Mouse (Mus musculus) cerebellum, adult 2 months (tissue): Measurements from ENCODE around the gene Hexim2.

Experiments
- CTCF ChIP-seq: fragments of 200-500 bp; IDR thresholded peaks from 2 replicates; pipeline ENCODE4 v1.5.1; 2011; ENCODE audit warnings: low read depth, mild to moderate bottlenecking, control low read depth, low read length, moderate library complexity, borderline replicate concordance; ENCODE audit not compliant: insufficient read depth
- POLR2A ChIP-seq: fragments of 200-500 bp; IDR thresholded peaks from 2 replicates; pipeline ENCODE4 v1.6.1; 2011; ENCODE audit warnings: low read length, control low read depth, borderline replicate concordance; ENCODE audit not compliant: insufficient read depth

GRCm38 (mm10) chr11:103131701-103132575 is at the start of gene Hexim2:
- no peak for TF ChIP-seq CTCF
- no peak for TF ChIP-seq POLR2A
